Mouse (Mus musculus) testis, adult 2 months (tissue): ENCODE data around the gene Tbc1d24. TPM values are rescaled to one million over a fixed set of nuclear protein-coding genes. Genes with fewer than 3 reads are reported as not detected.

Source experiments
- H3K27ac ChIP-seq: fragments of 200-500 bp; 2 replicates; pipeline ENCODE4 v1.5.1; 2012; ENCODE audit warnings: low read depth, low read length; ENCODE audit not compliant: control insufficient read depth, insufficient read depth
- H3K27me3 ChIP-seq: fragments of 200-500 bp; 2 replicates; pipeline ENCODE4 v1.6.1; 2012; ENCODE audit warnings: mild to moderate bottlenecking, low read length, moderate library complexity; ENCODE audit not compliant: control insufficient read depth, insufficient read depth
- H3K36me3 ChIP-seq: fragments of 200-500 bp; 2 replicates; pipeline ENCODE4 v1.6.1; 2012; ENCODE audit warnings: mild to moderate bottlenecking, low read length; ENCODE audit not compliant: control insufficient read depth, insufficient read depth
- H3K4me1 ChIP-seq: fragments of 200-500 bp; 2 replicates; pipeline ENCODE4 v1.6.1; 2012; ENCODE audit warnings: low read length; ENCODE audit not compliant: control insufficient read depth, insufficient read depth
- H3K4me3 ChIP-seq: fragments of 200-500 bp; 2 replicates; pipeline ENCODE4 v1.5.1; 2012; ENCODE audit warnings: low read depth, mild to moderate bottlenecking, low read length, moderate library complexity, mixed read lengths; ENCODE audit not compliant: control insufficient read depth
- CTCF ChIP-seq: fragments of 200-500 bp; IDR thresholded peaks from 2 replicates; pipeline ENCODE4 v1.5.1; 2012; ENCODE audit warnings: low read depth, mild to moderate bottlenecking, inconsistent platforms, low read length, moderate library complexity; ENCODE audit not compliant: control insufficient read depth, insufficient read depth, insufficient replicate concordance
- POLR2A ChIP-seq: fragments of 200-500 bp; IDR thresholded peaks from 2 replicates; pipeline ENCODE4 v1.6.1; 2012; ENCODE audit warnings: low read depth, mild to moderate bottlenecking, inconsistent platforms, low read length, moderate library complexity; ENCODE audit not compliant: control insufficient read depth
- polyA plus RNA-seq: library from polyadenylated mRNA; depleted of rRNA; stranded (reverse); fragments of >200 nt; gene quantifications from 2 replicates; pipeline ENCODE4 v1.2.3, GENCODE M21; 2012; rRNA removed

Tbc1d24 gene
- polyA plus RNA-seq, 1 experiment = 9.5 TPM

- Histone ChIP-seq H3K27ac (no peak overlapping the region), H3K4me1 (no peaks in the 10 kb centered on the region; the same call in 1 of the 2 replicates), H3K27me3 (no peaks in the 10 kb centered on the region), H3K4me3 (no peak overlapping the region), H3K36me3 (no peaks in the 10 kb centered on the region)
- TF ChIP-seq POLR2A (no peak), CTCF (no peak)
Measured at GRCm38 (mm10) chr17:24127592-24127991, 77.8 kb downstream of the Tbc1d24 start.

DNA sequence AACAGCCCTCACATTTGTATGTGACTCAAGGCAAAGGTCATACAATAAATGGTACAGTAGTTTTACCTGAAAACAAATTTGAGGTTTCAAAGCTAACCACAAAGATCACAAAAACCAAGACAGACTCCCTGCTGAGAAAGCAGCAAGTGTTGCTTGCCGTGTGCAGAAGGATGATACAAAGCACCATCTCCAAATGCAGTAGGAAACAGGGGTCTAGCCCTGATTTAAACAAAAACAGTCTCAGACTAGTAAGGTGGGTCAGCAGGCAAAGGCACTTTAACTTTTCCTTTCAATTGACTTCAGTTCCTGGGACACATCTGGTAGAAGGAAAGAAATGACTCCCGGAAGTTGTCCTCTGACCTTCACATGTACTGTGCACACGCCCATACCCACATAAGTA, 78.6 kb downstream of the Tbc1d24 start:
- H3K36me3 ChIP-seq = no peaks in the 10 kb centered on the region
- H3K27me3 ChIP-seq = no peaks in the 10 kb centered on the region
- TF ChIP-seq CTCF (no peak), POLR2A (no peak)
- no peak overlapping the region for H3K4me3 ChIP-seq
- H3K4me1 ChIP-seq = no peaks in the 10 kb centered on the region; the same call in 1 of the 2 replicates
- H3K27ac ChIP-seq = no peak overlapping the region

Other genes with a start within 250 kb of the Tbc1d24 start
- not detected in 2 replicates for gene Prss30, start 225.0 kb downstream of the Tbc1d24 start, polyA plus RNA-seq
- not detected in 2 replicates for gene Prss22, start 207.5 kb downstream of the Tbc1d24 start, polyA plus RNA-seq
- gene Prss27, start 167.4 kb downstream of the Tbc1d24 start, polyA plus RNA-seq = not detected in 2 replicates
- gene Kctd5, start 132.1 kb downstream of the Tbc1d24 start, polyA plus RNA-seq = 11.5 and 11.9 TPM in 2 replicates
- 486 and 516 TPM in 2 replicates for gene Pdpk1, start 54.6 kb downstream of the Tbc1d24 start, polyA plus RNA-seq
- gene Amdhd2, start 41.8 kb downstream of the Tbc1d24 start, polyA plus RNA-seq = 116 and 135 TPM in 2 replicates
- gene Atp6v0c, start 35.9 kb downstream of the Tbc1d24 start, polyA plus RNA-seq = 329 and 345 TPM in 2 replicates
- gene Ntn3, start 4.0 kb upstream of the Tbc1d24 start, polyA plus RNA-seq = 0.35 and 0.54 TPM in 2 replicates
- 4.0 and 4.1 TPM in 2 replicates for gene Tedc2, start 15.3 kb upstream of the Tbc1d24 start, polyA plus RNA-seq
- 10.7 and 13.3 TPM in 2 replicates for gene Ccnf, start 45.9 kb upstream of the Tbc1d24 start, polyA plus RNA-seq
- gene Abca17, start 145.5 kb upstream of the Tbc1d24 start, polyA plus RNA-seq = 19.5 and 21.1 TPM in 2 replicates
- 5.1 and 7.9 TPM in 2 replicates for gene Abca3, start 146.4 kb upstream of the Tbc1d24 start, polyA plus RNA-seq
- gene Rnps1, start 209.0 kb upstream of the Tbc1d24 start, polyA plus RNA-seq = 65.0 and 68.5 TPM in 2 replicates
- gene Eci1, start 221.1 kb upstream of the Tbc1d24 start, polyA plus RNA-seq = 8.9 and 9.0 TPM in 2 replicates
- 6.4 and 9.3 TPM in 2 replicates for gene Dnase1l2, start 237.5 kb upstream of the Tbc1d24 start, polyA plus RNA-seq